Mouse (Mus musculus) liver, embryonic 14.5 days (tissue): ENCODE data around the gene Calhm6.

Experiments
- CTCF ChIP-seq: IDR thresholded peaks from 2 replicates; pipeline ENCODE4 v1.5.1; 2016; ENCODE audit warnings: antibody characterized with exemption, low read depth, control low read depth
- EP300 ChIP-seq: IDR thresholded peaks from 2 replicates; pipeline ENCODE4 v1.6.1; 2016; ENCODE audit warnings: antibody characterized with exemption, low read depth

- TF ChIP-seq CTCF (no peak), EP300 (no peak)
Measured at GRCm38 (mm10) chr10:34117770-34118169, 10.0 kb downstream of the Calhm6 start.
